In genomic region chrX:164113744-164114143, GRCm38 (mm10) we compare ENCODE assay signal across 20 mouse cellular contexts. TPM values are rescaled to one million over a fixed set of nuclear protein-coding genes. Genes with fewer than 3 reads are reported as not detected.
DNase-seq lines count a peak whose midpoint lies in the region; ATAC-seq lines count a peak whose summit lies in the region.
"Had no signal": no experiment of that assay in that cellular context is flagged by ENCODE, and none has a peak within 500 bp of the region (broad histone marks: within the 10 kb centered on the region; RNA-seq: fewer than 3 reads in every experiment).

No protein-coding gene starts in this region.

- H3K36me3 ChIP-seq in intestine, embryonic 16.5 days (ENCODE audit: control insufficient read depth, insufficient read depth, low read length), result no peaks in the 10 kb centered on the region
- H3K36me3 ChIP-seq in embryonic facial prominence, embryonic 10.5 days (replicated peaks), result no peaks in the 10 kb centered on the region
- H3K36me3 ChIP-seq in midbrain, embryonic 16.5 days (ENCODE audit: control insufficient read depth, insufficient read depth, low read length), result no peaks in the 10 kb centered on the region
- H3K36me3 ChIP-seq: embryonic facial prominence, embryonic 12.5 days; forebrain, embryonic 15.5 days had no signal

- H3K9ac ChIP-seq in intestine, embryonic 16.5 days (ENCODE audit: low read depth, low read length), result no peak overlapping the region
- H3K9ac ChIP-seq in midbrain, embryonic 16.5 days (ENCODE audit: low read depth, low read length), result no peak overlapping the region
- H3K9ac ChIP-seq: embryonic facial prominence, embryonic 12.5 days; forebrain, embryonic 13.5 days; forebrain, embryonic 15.5 days; forebrain, postnatal 0 days had no signal

- DNase-seq in large intestine, adult 2 months (ENCODE audit: low read depth, low spot score), result peak; percentile 33
- DNase-seq in embryonic facial prominence, embryonic 10.5 days (ENCODE audit: low spot score), result no peak
- DNase-seq in right cerebral cortex, adult 2 months (ENCODE audit: low spot score in 2 of 2), result no peak
- DNase-seq: adrenal gland, adult 2 months; adrenal gland, postnatal 10 days; adrenal gland, postnatal 25 days; cerebellum, adult 11 months; cerebellum, adult 18-20 months; cerebellum, adult 8-10 months; cerebellum, adult 9-11 months; cerebellum, postnatal 14 days; cerebellum, postnatal 36 days; embryo, embryonic 11 days; forebrain, postnatal 0 days had no signal

- H3K27ac ChIP-seq in intestine, embryonic 16.5 days (ENCODE audit: low read length), result peak overlapping the region; percentile 51
- H3K27ac ChIP-seq in embryonic facial prominence, embryonic 10.5 days (replicated peaks), result no peak overlapping the region
- no peak overlapping the region for H3K27ac ChIP-seq in midbrain, embryonic 16.5 days (ENCODE audit: low read length)
- H3K27ac ChIP-seq: embryonic facial prominence, embryonic 12.5 days; forebrain, embryonic 13.5 days; forebrain, embryonic 15.5 days had no signal

- H3K4me2 ChIP-seq in intestine, embryonic 16.5 days (ENCODE audit: low read depth, low read length), result no peak overlapping the region
- no peak overlapping the region for H3K4me2 ChIP-seq in midbrain, embryonic 16.5 days (ENCODE audit: low read length)
- H3K4me2 ChIP-seq: embryonic facial prominence, embryonic 12.5 days; forebrain, embryonic 13.5 days; forebrain, embryonic 15.5 days had no signal

- peak; percentile 93 for ATAC-seq in intestine, embryonic 16.5 days
- ATAC-seq in midbrain, embryonic 16.5 days, result no peak
- ATAC-seq: forebrain, embryonic 13.5 days; forebrain, embryonic 15.5 days; forebrain, postnatal 0 days had no signal

- 59% methylated on average over 6 of the region's 6 CpGs for WGBS in intestine, embryonic 16.5 days
- WGBS in large intestine, adult 2 months, result 42% methylated on average over 6 of the region's 6 CpGs
- WGBS in embryonic facial prominence, embryonic 10.5 days, result 92% methylated on average over 6 of the region's 6 CpGs
- 96% methylated on average over 6 of the region's 6 CpGs for WGBS in midbrain, embryonic 16.5 days

- H3K4me3 ChIP-seq in intestine, embryonic 16.5 days (ENCODE audit: low read length), result no peak overlapping the region
- no peak overlapping the region for H3K4me3 ChIP-seq in embryonic facial prominence, embryonic 10.5 days
- no peak overlapping the region for H3K4me3 ChIP-seq in midbrain, embryonic 16.5 days (ENCODE audit: low read depth, low read length)
- H3K4me3 ChIP-seq: embryonic facial prominence, embryonic 12.5 days; forebrain, embryonic 13.5 days; forebrain, embryonic 15.5 days had no signal

- H3K9me3 ChIP-seq in intestine, embryonic 16.5 days (ENCODE audit: control insufficient read depth, low read length), result no peaks in the 10 kb centered on the region
- no peaks in the 10 kb centered on the region for H3K9me3 ChIP-seq in embryonic facial prominence, embryonic 10.5 days
- H3K9me3 ChIP-seq in midbrain, embryonic 16.5 days (replicated peaks; ENCODE audit: control insufficient read depth, low read length, poor library complexity, severe bottlenecking), result no peaks in the 10 kb centered on the region
- H3K9me3 ChIP-seq: embryonic facial prominence, embryonic 12.5 days; forebrain, embryonic 13.5 days; forebrain, embryonic 15.5 days had no signal

- 0 out of 2 replicates have a peak, but pooled peaks cover 7% of the 10 kb centered on the region for H3K27me3 ChIP-seq in intestine, embryonic 16.5 days (replicated peaks; ENCODE audit: control insufficient read depth, insufficient read depth, low read length)
- peaks cover 57% of the 10 kb centered on the region for H3K27me3 ChIP-seq in embryonic facial prominence, embryonic 10.5 days (replicated peaks; ENCODE audit: low read depth, poor library complexity, severe bottlenecking)
- H3K27me3 ChIP-seq in midbrain, embryonic 16.5 days (ENCODE audit: control insufficient read depth, insufficient read depth, low read depth, low read length), result no peaks in the 10 kb centered on the region
- H3K27me3 ChIP-seq: embryonic facial prominence, embryonic 12.5 days; forebrain, embryonic 13.5 days; forebrain, embryonic 15.5 days had no signal

- H3K4me1 ChIP-seq in intestine, embryonic 16.5 days (ENCODE audit: control insufficient read depth, insufficient read depth, low read length), result no peaks in the 10 kb centered on the region
- H3K4me1 ChIP-seq in embryonic facial prominence, embryonic 10.5 days, result no peaks in the 10 kb centered on the region
- no peaks in the 10 kb centered on the region for H3K4me1 ChIP-seq in midbrain, embryonic 16.5 days (ENCODE audit: control insufficient read depth, insufficient read depth, low read length)
- H3K4me1 ChIP-seq: embryonic facial prominence, embryonic 12.5 days; forebrain, embryonic 13.5 days; forebrain, embryonic 15.5 days had no signal

RNA-seq across cellular contexts. Expression of gene Cltrn, which starts 25.1 kb away (rescaled TPM):
- 8.3 and 8.4 TPM in 2 replicates for polyA plus RNA-seq in intestine, embryonic 16.5 days (2015; fragmentation: Nextera tagmentation; extraction: Ambion mirVana)
- polyA plus RNA-seq in large intestine, adult 2 months (2012; rRNA removed), result not detected in 2 replicates
- 0.33 and 0.39 TPM in 2 replicates for polyA plus RNA-seq in embryonic facial prominence, embryonic 10.5 days (2016; fragmentation: Nextera tagmentation; extraction: Ambion mirVana)
- polyA plus RNA-seq in midbrain, embryonic 16.5 days (2015; fragmentation: Nextera tagmentation; extraction: Ambion mirVana), result 0.24 TPM in 1 of 2 replicates, not detected in the other
- polyA plus RNA-seq: adrenal gland, adult 2 months; C2C12 had no signal

RNA-seq across cellular contexts. Expression of gene Ace2, which starts 25.4 kb away (rescaled TPM):
- 124 and 183 TPM in 2 replicates for polyA plus RNA-seq in intestine, embryonic 16.5 days (2015; fragmentation: Nextera tagmentation; extraction: Ambion mirVana)
- 74.9 and 171 TPM in 2 replicates for polyA plus RNA-seq in large intestine, adult 2 months (2012; rRNA removed)
- 0.11 and 0.12 TPM in 2 replicates for polyA plus RNA-seq in embryonic facial prominence, embryonic 10.5 days (2016; fragmentation: Nextera tagmentation; extraction: Ambion mirVana)
- 0.15 and 0.27 TPM in 2 replicates for polyA plus RNA-seq in midbrain, embryonic 16.5 days (2015; fragmentation: Nextera tagmentation; extraction: Ambion mirVana)

RNA-seq across cellular contexts. Expression of gene Siah1b, which starts 37.5 kb away (rescaled TPM):
- 16.7 and 20.3 TPM in 2 replicates for polyA plus RNA-seq in intestine, embryonic 16.5 days (2015; fragmentation: Nextera tagmentation; extraction: Ambion mirVana)
- polyA plus RNA-seq in large intestine, adult 2 months (2012; rRNA removed), result 6.4 and 8.0 TPM in 2 replicates
- 45.8 and 47.0 TPM in 2 replicates for polyA plus RNA-seq in embryonic facial prominence, embryonic 10.5 days (2016; fragmentation: Nextera tagmentation; extraction: Ambion mirVana)
- polyA plus RNA-seq in midbrain, embryonic 16.5 days (2015; fragmentation: Nextera tagmentation; extraction: Ambion mirVana), result 13.2 and 20.6 TPM in 2 replicates

Comparison
In these comparisons a context has a peak if more than half of its experiments do, and no peak if none do; other contexts are left out.
1. RNA of gene Ace2, which starts 25.4 kb away (polyA plus RNA-seq): 124 to 183 TPM in intestine, embryonic 16.5 days and 74.9 to 171 TPM in large intestine, adult 2 months; 0.15 to 0.27 TPM in midbrain, embryonic 16.5 days and 0.11 to 0.12 TPM in embryonic facial prominence, embryonic 10.5 days; every median in the first group is over 10 times any median in the second.